Mouse (Mus musculus): ENCODE measurements around the gene Dock9. TPM values are rescaled to one million over a fixed set of nuclear protein-coding genes. Genes with fewer than 3 reads are reported as not detected.
"Not testable (repeated sequence)": the region's sequence is repeated elsewhere in the genome, so short reads cannot be mapped to it uniquely, and the experiment has no call there.

Gene Dock9
- polyA plus RNA-seq, 1 experiment, result 2.8 TPM

- no peaks in the 10 kb centered on the region for H3K27me3 ChIP-seq (ENCODE audit: control insufficient read depth, insufficient read depth, insufficient read length)
Observed at GRCm38 (mm10) chr14:121722774-121723173, 74.9 kb downstream of the Dock9 start.

GRCm38 (mm10) chr14:121721431-121721830, 76.2 kb downstream of the Dock9 start:
- no peak overlapping the region for H3ac ChIP-seq (ENCODE audit: control insufficient read depth, insufficient read length)
- H3K4me3 ChIP-seq, result no peak overlapping the region
- H3K4me2 ChIP-seq (ENCODE audit: low read depth), result no peak overlapping the region
- TF ChIP-seq MYOG (IDR thresholded peaks at IDR 0.05; ENCODE audit: control insufficient read depth in 1 of 3, insufficient read depth in 1 of 3, insufficient read length in 2 of 3, low read depth in 2 of 3) (no peak), MAX (IDR thresholded peaks at IDR 0.05; ENCODE audit: low read depth) (no peak), REST (IDR thresholded peaks at IDR 0.05; ENCODE audit: insufficient read depth, insufficient read length) (no peak), POLR2A (IDR thresholded peaks at IDR 0.05; ENCODE audit: insufficient read length, low read depth) (no peak), CEBPB (IDR thresholded peaks at IDR 0.05; ENCODE audit: insufficient read depth, poor library complexity, severe bottlenecking) (no peak), TCF3 (IDR thresholded peaks at IDR 0.05; ENCODE audit: insufficient read length, low read depth) (no peak), SRF (IDR thresholded peaks at IDR 0.05; ENCODE audit: control insufficient read depth, insufficient read length, low read depth) (no peak), E2F4 (IDR thresholded peaks at IDR 0.05; ENCODE audit: insufficient read depth) (no peak), POLR2AphosphoS2 (IDR thresholded peaks at IDR 0.05; ENCODE audit: insufficient read length, low read depth) (no peak), TCF12 (IDR thresholded peaks at IDR 0.05; ENCODE audit: insufficient read depth, poor library complexity, severe bottlenecking) (no peak), USF1 (IDR thresholded peaks at IDR 0.05; ENCODE audit: low read depth) (no peak), MYOD1 (IDR thresholded peaks at IDR 0.05; ENCODE audit: control insufficient read depth in 1 of 3, insufficient read length in 2 of 3, low read depth in 2 of 3) (no peak)
- H3K79me2 ChIP-seq (ENCODE audit: control insufficient read depth, insufficient read depth), result no peaks in the 10 kb centered on the region
- no peaks in the 10 kb centered on the region for H3K36me3 ChIP-seq (ENCODE audit: control insufficient read depth, insufficient read depth)
- no peaks in the 10 kb centered on the region for H3K27me3 ChIP-seq (ENCODE audit: control insufficient read depth, insufficient read depth, insufficient read length)

More at GRCm38 (mm10) chr14:121722774-121723173, 74.9 kb downstream of the Dock9 start:
- Histone ChIP-seq H3K79me2 (ENCODE audit: control insufficient read depth, insufficient read depth) (no peaks in the 10 kb centered on the region), H3K4me2 (ENCODE audit: low read depth) (no peak overlapping the region), H3K4me3 (no peak overlapping the region), H3K36me3 (ENCODE audit: control insufficient read depth, insufficient read depth) (no peaks in the 10 kb centered on the region), H3ac (ENCODE audit: control insufficient read depth, insufficient read length) (no peak overlapping the region)
- TF ChIP-seq TCF12 (IDR thresholded peaks at IDR 0.05; ENCODE audit: insufficient read depth, poor library complexity, severe bottlenecking), result no peak
- no peak for TF ChIP-seq CEBPB (IDR thresholded peaks at IDR 0.05; ENCODE audit: insufficient read depth, poor library complexity, severe bottlenecking)
- TF ChIP-seq MAX (IDR thresholded peaks at IDR 0.05; ENCODE audit: low read depth), result no peak
- no peak for TF ChIP-seq TCF3 (IDR thresholded peaks at IDR 0.05; ENCODE audit: insufficient read length, low read depth)
- TF ChIP-seq MYOG (IDR thresholded peaks at IDR 0.05; ENCODE audit: control insufficient read depth in 1 of 3, insufficient read depth in 1 of 3, insufficient read length in 2 of 3, low read depth in 2 of 3), result no peak
- TF ChIP-seq POLR2AphosphoS2 (IDR thresholded peaks at IDR 0.05; ENCODE audit: insufficient read length, low read depth), result no peak
- TF ChIP-seq USF1 (IDR thresholded peaks at IDR 0.05; ENCODE audit: low read depth), result no peak
- TF ChIP-seq MYOD1 (IDR thresholded peaks at IDR 0.05; ENCODE audit: control insufficient read depth in 1 of 3, insufficient read length in 2 of 3, low read depth in 2 of 3), result no peak
- no peak for TF ChIP-seq POLR2A (IDR thresholded peaks at IDR 0.05; ENCODE audit: insufficient read length, low read depth)
- TF ChIP-seq E2F4 (IDR thresholded peaks at IDR 0.05; ENCODE audit: insufficient read depth), result no peak
- TF ChIP-seq REST (IDR thresholded peaks at IDR 0.05; ENCODE audit: insufficient read depth, insufficient read length), result no peak
- no peak for TF ChIP-seq SRF (IDR thresholded peaks at IDR 0.05; ENCODE audit: control insufficient read depth, insufficient read length, low read depth)

GRCm38 (mm10) chr14:121719638-121720601, 77.7 kb downstream of the Dock9 start:
- TF ChIP-seq REST (IDR thresholded peaks at IDR 0.05; ENCODE audit: insufficient read depth, insufficient read length), result no peak
- TF ChIP-seq E2F4 (IDR thresholded peaks at IDR 0.05; ENCODE audit: insufficient read depth), result no peak
- TF ChIP-seq SRF (IDR thresholded peaks at IDR 0.05; ENCODE audit: control insufficient read depth, insufficient read length, low read depth), result no peak
- no peak for TF ChIP-seq USF1 (IDR thresholded peaks at IDR 0.05; ENCODE audit: low read depth)
- TF ChIP-seq POLR2AphosphoS2 (IDR thresholded peaks at IDR 0.05; ENCODE audit: insufficient read length, low read depth), result no peak
- TF ChIP-seq MYOD1 (IDR thresholded peaks at IDR 0.05; ENCODE audit: control insufficient read depth in 1 of 3, insufficient read length in 2 of 3, low read depth in 2 of 3), result no peak
- no peak for TF ChIP-seq TCF12 (IDR thresholded peaks at IDR 0.05; ENCODE audit: insufficient read depth, poor library complexity, severe bottlenecking)
- TF ChIP-seq CEBPB (IDR thresholded peaks at IDR 0.05; ENCODE audit: insufficient read depth, poor library complexity, severe bottlenecking), result no peak
- TF ChIP-seq POLR2A (IDR thresholded peaks at IDR 0.05; ENCODE audit: insufficient read length, low read depth), result no peak
- TF ChIP-seq TCF3 (IDR thresholded peaks at IDR 0.05; ENCODE audit: insufficient read length, low read depth), result no peak
- TF ChIP-seq MYOG (IDR thresholded peaks at IDR 0.05; ENCODE audit: control insufficient read depth in 1 of 3, insufficient read depth in 1 of 3, insufficient read length in 2 of 3, low read depth in 2 of 3), result no peak
- no peak for TF ChIP-seq MAX (IDR thresholded peaks at IDR 0.05; ENCODE audit: low read depth)
- no peaks in the 10 kb centered on the region for H3K27me3 ChIP-seq (ENCODE audit: control insufficient read depth, insufficient read depth, insufficient read length)
- H3ac ChIP-seq (ENCODE audit: control insufficient read depth, insufficient read length), result no peak overlapping the region
- H3K4me3 ChIP-seq, result no peak overlapping the region
- H3K79me2 ChIP-seq (ENCODE audit: control insufficient read depth, insufficient read depth), result no peaks in the 10 kb centered on the region
- H3K36me3 ChIP-seq (ENCODE audit: control insufficient read depth, insufficient read depth), result no peaks in the 10 kb centered on the region
- H3K4me2 ChIP-seq (ENCODE audit: low read depth), result no peak overlapping the region

GRCm38 (mm10) chr14:121714799-121715198, 82.8 kb downstream of the Dock9 start:
- H3ac ChIP-seq (ENCODE audit: control insufficient read depth, insufficient read length); H3K4me3 ChIP-seq; H3K4me2 ChIP-seq (ENCODE audit: low read depth); H3K36me3 ChIP-seq (ENCODE audit: control insufficient read depth, insufficient read depth); H3K27me3 ChIP-seq (ENCODE audit: control insufficient read depth, insufficient read depth, insufficient read length); H3K79me2 ChIP-seq (ENCODE audit: control insufficient read depth, insufficient read depth): not testable (repeated sequence)

Data from myocyte (in vitro differentiated cells).